Mouse (Mus musculus): Measurements from ENCODE around the gene Acvr1c. TPM values are rescaled to one million over a fixed set of nuclear protein-coding genes. Genes with fewer than 3 reads are reported as not detected.

Acvr1c gene
- polyA plus RNA-seq, 1 experiment from 2014 or later: 1.3 TPM

- Histone ChIP-seq H3K4me2 (ENCODE audit: low read length) (no peak overlapping the region), H3K4me3 (ENCODE audit: low read depth, low read length) (no peak overlapping the region), H3K4me1 (replicated peaks; ENCODE audit: control insufficient read depth, insufficient read depth, low read length) (no peaks in the 10 kb centered on the region), H3K9ac (ENCODE audit: low read length) (no peak overlapping the region), H3K27ac (ENCODE audit: low read depth) (no peak overlapping the region), H3K27me3 (replicated peaks; ENCODE audit: control insufficient read depth, insufficient read depth, low read length) (no peaks in the 10 kb centered on the region), H3K9me3 (ENCODE audit: control insufficient read depth, low read length) (no peaks in the 10 kb centered on the region), H3K36me3 (ENCODE audit: control insufficient read depth, insufficient read depth, low read length) (no peaks in the 10 kb centered on the region)
- DNase-seq (ENCODE audit: low spot score) (no peak), ATAC-seq (replicated peaks; ENCODE audit: low FRiP score, low TSS enrichment, low read depth) (no peak)
- 88% methylated on average over 7 of the region's 7 CpGs for WGBS
These were observed 41.5 kb downstream of the Acvr1c start for GRCm38 (mm10) chr2:58316186-58316585.

GRCm38 (mm10) chr2:58309695-58310094, 48.0 kb downstream of the Acvr1c start:
- Histone ChIP-seq H3K9me3 (ENCODE audit: control insufficient read depth, low read length) (no peaks in the 10 kb centered on the region), H3K27me3 (replicated peaks; ENCODE audit: control insufficient read depth, insufficient read depth, low read length) (no peaks in the 10 kb centered on the region), H3K36me3 (ENCODE audit: control insufficient read depth, insufficient read depth, low read length) (no peaks in the 10 kb centered on the region), H3K4me3 (ENCODE audit: low read depth, low read length) (no peak overlapping the region), H3K27ac (ENCODE audit: low read depth) (no peak overlapping the region), H3K4me1 (replicated peaks; ENCODE audit: control insufficient read depth, insufficient read depth, low read length) (no peaks in the 10 kb centered on the region), H3K4me2 (ENCODE audit: low read length) (no peak overlapping the region), H3K9ac (ENCODE audit: low read length) (no peak overlapping the region)
- ATAC-seq (replicated peaks; ENCODE audit: low FRiP score, low TSS enrichment, low read depth): no peak
- DNase-seq (ENCODE audit: low spot score): no peak
- WGBS: 55% methylated on average over 3 of the region's 3 CpGs

- Histone ChIP-seq H3K27ac (ENCODE audit: low read depth) (no peak overlapping the region), H3K36me3 (ENCODE audit: control insufficient read depth, insufficient read depth, low read length) (no peaks in the 10 kb centered on the region), H3K9ac (ENCODE audit: low read length) (no peak overlapping the region), H3K4me3 (ENCODE audit: low read depth, low read length) (no peak overlapping the region), H3K9me3 (ENCODE audit: control insufficient read depth, low read length) (no peaks in the 10 kb centered on the region), H3K4me1 (replicated peaks; ENCODE audit: control insufficient read depth, insufficient read depth, low read length) (no peaks in the 10 kb centered on the region), H3K4me2 (ENCODE audit: low read length) (no peak overlapping the region), H3K27me3 (replicated peaks; ENCODE audit: control insufficient read depth, insufficient read depth, low read length) (no peaks in the 10 kb centered on the region)
- 64% methylated on average over 3 of the region's 3 CpGs for WGBS
- ATAC-seq (replicated peaks; ENCODE audit: low FRiP score, low TSS enrichment, low read depth): no peak
- DNase-seq (ENCODE audit: low spot score): no peak
These were observed 53.2 kb downstream of the Acvr1c start for GRCm38 (mm10) chr2:58304450-58304849.

DNA sequence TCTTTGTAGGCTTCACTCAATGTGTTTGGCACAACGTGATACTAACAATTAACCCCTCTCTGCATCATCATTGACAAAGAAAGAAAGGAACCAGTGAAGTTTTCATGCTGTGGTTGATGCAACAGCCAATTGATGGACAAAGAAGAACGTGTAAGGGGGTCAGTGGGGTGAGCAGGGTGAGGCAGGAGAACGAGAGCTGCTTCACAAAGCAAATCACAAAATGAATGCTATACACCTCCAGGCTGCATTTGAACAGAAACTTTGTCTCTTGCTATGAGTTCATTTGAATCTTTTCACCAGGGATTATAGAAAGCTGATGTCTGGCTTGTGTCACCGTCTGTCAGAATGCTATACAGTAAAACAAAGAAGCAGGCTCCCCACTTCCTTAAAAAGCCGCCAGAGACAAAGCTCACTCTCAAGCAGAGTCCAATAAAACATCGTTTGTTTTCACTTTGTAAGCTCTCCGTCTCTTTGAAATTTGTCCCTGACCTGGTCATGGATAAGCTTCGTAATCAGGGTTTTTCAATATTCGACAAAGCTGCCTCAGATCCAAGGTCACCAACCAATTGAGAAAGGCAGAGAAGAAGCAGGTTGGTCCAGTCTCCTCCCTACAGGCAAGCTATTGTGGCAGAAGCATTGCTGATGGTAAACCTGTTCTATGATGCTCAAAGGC, 67.8 kb downstream of the Acvr1c start:
- peak; percentile 68 for DNase-seq (ENCODE audit: low spot score)
- Histone ChIP-seq H3K9me3 (ENCODE audit: control insufficient read depth, low read length) (no peaks in the 10 kb centered on the region), H3K27me3 (replicated peaks; ENCODE audit: control insufficient read depth, insufficient read depth, low read length) (no peaks in the 10 kb centered on the region), H3K4me2 (ENCODE audit: low read length) (peak overlapping the region; percentile 38), H3K9ac (ENCODE audit: low read length) (no peak overlapping the region), H3K36me3 (ENCODE audit: control insufficient read depth, insufficient read depth, low read length) (no peaks in the 10 kb centered on the region), H3K27ac (ENCODE audit: low read depth) (peak overlapping the region; percentile 69), H3K4me3 (ENCODE audit: low read depth, low read length) (no peak overlapping the region), H3K4me1 (replicated peaks; ENCODE audit: control insufficient read depth, insufficient read depth, low read length) (peaks cover 13% of the 10 kb centered on the region)
- peak; percentile 81 for ATAC-seq (replicated peaks; ENCODE audit: low FRiP score, low TSS enrichment, low read depth)
- WGBS: 8% methylated on average over 9 of the region's 9 CpGs

- Histone ChIP-seq H3K36me3 (ENCODE audit: control insufficient read depth, insufficient read depth, low read length) (no peaks in the 10 kb centered on the region), H3K27ac (ENCODE audit: low read depth) (peak overlapping the region; percentile 69), H3K4me1 (replicated peaks; ENCODE audit: control insufficient read depth, insufficient read depth, low read length) (peaks cover 13% of the 10 kb centered on the region), H3K27me3 (replicated peaks; ENCODE audit: control insufficient read depth, insufficient read depth, low read length) (no peaks in the 10 kb centered on the region), H3K9me3 (ENCODE audit: control insufficient read depth, low read length) (no peaks in the 10 kb centered on the region), H3K9ac (ENCODE audit: low read length) (no peak overlapping the region), H3K4me3 (ENCODE audit: low read depth, low read length) (no peak overlapping the region), H3K4me2 (ENCODE audit: low read length) (peak overlapping the region; percentile 38; the same call in 1 of the 2 replicates)
- no peak for DNase-seq (ENCODE audit: low spot score)
- WGBS: 39% methylated on average over 6 of the region's 6 CpGs
- ATAC-seq (replicated peaks; ENCODE audit: low FRiP score, low TSS enrichment, low read depth): no peak
These were observed 68.4 kb downstream of the Acvr1c start for GRCm38 (mm10) chr2:58289331-58289730.

DNA sequence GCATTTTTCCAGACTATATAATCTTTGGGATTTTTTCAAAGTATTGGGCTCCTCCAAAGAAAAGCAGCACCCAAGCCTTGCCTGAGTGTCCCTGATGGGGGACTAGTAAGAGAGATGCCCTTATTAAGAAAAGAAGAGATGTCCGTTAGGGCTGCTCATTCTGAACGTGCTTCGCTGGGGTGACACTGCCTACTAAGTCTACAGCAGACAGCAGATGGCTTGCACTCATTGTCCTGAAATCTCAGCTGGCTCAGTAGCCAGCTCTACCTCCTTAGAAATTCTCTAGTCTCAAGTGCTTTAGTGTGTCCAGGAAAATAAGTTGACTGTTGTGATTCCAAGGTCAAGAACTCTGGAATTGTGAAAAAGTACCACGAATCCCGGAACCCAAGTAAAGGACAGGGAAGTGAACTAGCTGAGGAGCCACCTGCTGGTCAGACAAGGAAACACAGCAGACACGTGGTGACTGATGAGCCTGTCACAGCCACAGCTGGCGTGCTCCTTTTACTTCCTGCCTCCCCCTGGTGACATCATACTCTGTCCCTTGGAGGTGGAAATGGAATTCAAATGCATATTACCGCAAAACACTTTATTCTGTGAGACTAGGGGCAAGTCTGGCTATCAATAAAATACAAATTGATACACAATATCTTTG, 75.3 kb downstream of the Acvr1c start:
- DNase-seq (ENCODE audit: low spot score) (no peak), ATAC-seq (replicated peaks; ENCODE audit: low FRiP score, low TSS enrichment, low read depth) (no peak)
- H3K4me1 ChIP-seq (replicated peaks; ENCODE audit: control insufficient read depth, insufficient read depth, low read length): no peaks in the 10 kb centered on the region
- WGBS: 61% methylated on average over 8 of the region's 8 CpGs
- H3K4me2 ChIP-seq (ENCODE audit: low read length): no peak overlapping the region
- H3K9me3 ChIP-seq (ENCODE audit: control insufficient read depth, low read length): no peaks in the 10 kb centered on the region
- no peak overlapping the region for H3K4me3 ChIP-seq (ENCODE audit: low read depth, low read length)
- no peak overlapping the region for H3K9ac ChIP-seq (ENCODE audit: low read length)
- no peaks in the 10 kb centered on the region for H3K27me3 ChIP-seq (replicated peaks; ENCODE audit: control insufficient read depth, insufficient read depth, low read length)
- no peaks in the 10 kb centered on the region for H3K36me3 ChIP-seq (ENCODE audit: control insufficient read depth, insufficient read depth, low read length)
- no peak overlapping the region for H3K27ac ChIP-seq (ENCODE audit: low read depth)

GRCm38 (mm10) chr2:58281046-58281445, 76.6 kb downstream of the Acvr1c start:
- no peaks in the 10 kb centered on the region for H3K36me3 ChIP-seq (ENCODE audit: control insufficient read depth, insufficient read depth, low read length)
- WGBS: 56% methylated on average over 3 of the region's 3 CpGs
- no peak for ATAC-seq (replicated peaks; ENCODE audit: low FRiP score, low TSS enrichment, low read depth)
- no peaks in the 10 kb centered on the region for H3K4me1 ChIP-seq (replicated peaks; ENCODE audit: control insufficient read depth, insufficient read depth, low read length)
- no peaks in the 10 kb centered on the region for H3K9me3 ChIP-seq (ENCODE audit: control insufficient read depth, low read length)
- no peak overlapping the region for H3K4me2 ChIP-seq (ENCODE audit: low read length)
- H3K9ac ChIP-seq (ENCODE audit: low read length): no peak overlapping the region
- no peak overlapping the region for H3K4me3 ChIP-seq (ENCODE audit: low read depth, low read length)
- DNase-seq (ENCODE audit: low spot score): no peak
- no peaks in the 10 kb centered on the region for H3K27me3 ChIP-seq (replicated peaks; ENCODE audit: control insufficient read depth, insufficient read depth, low read length)
- H3K27ac ChIP-seq (ENCODE audit: low read depth): no peak overlapping the region

GRCm38 (mm10) chr2:58279163-58279562, 78.5 kb downstream of the Acvr1c start:
- Histone ChIP-seq H3K4me1 (replicated peaks; ENCODE audit: control insufficient read depth, insufficient read depth, low read length) (no peaks in the 10 kb centered on the region), H3K27me3 (replicated peaks; ENCODE audit: control insufficient read depth, insufficient read depth, low read length) (no peaks in the 10 kb centered on the region), H3K4me3 (ENCODE audit: low read depth, low read length) (no peak overlapping the region), H3K27ac (ENCODE audit: low read depth) (no peak overlapping the region), H3K4me2 (ENCODE audit: low read length) (no peak overlapping the region), H3K9me3 (ENCODE audit: control insufficient read depth, low read length) (no peaks in the 10 kb centered on the region), H3K9ac (ENCODE audit: low read length) (no peak overlapping the region), H3K36me3 (ENCODE audit: control insufficient read depth, insufficient read depth, low read length) (no peaks in the 10 kb centered on the region)
- WGBS: 62% methylated on average over 5 of the region's 5 CpGs
- peak; percentile 56 for DNase-seq (ENCODE audit: low spot score)
- ATAC-seq (replicated peaks; ENCODE audit: low FRiP score, low TSS enrichment, low read depth): peak; percentile 89

GRCm38 (mm10) chr2:58276454-58276853, 81.2 kb downstream of the Acvr1c start:
- Histone ChIP-seq H3K9me3 (ENCODE audit: control insufficient read depth, low read length) (no peaks in the 10 kb centered on the region), H3K4me2 (ENCODE audit: low read length) (no peak overlapping the region), H3K36me3 (ENCODE audit: control insufficient read depth, insufficient read depth, low read length) (no peaks in the 10 kb centered on the region), H3K27ac (ENCODE audit: low read depth) (no peak overlapping the region), H3K4me1 (replicated peaks; ENCODE audit: control insufficient read depth, insufficient read depth, low read length) (no peaks in the 10 kb centered on the region), H3K4me3 (ENCODE audit: low read depth, low read length) (no peak overlapping the region), H3K9ac (ENCODE audit: low read length) (no peak overlapping the region), H3K27me3 (replicated peaks; ENCODE audit: control insufficient read depth, insufficient read depth, low read length) (no peaks in the 10 kb centered on the region)
- DNase-seq (ENCODE audit: low spot score) (no peak), ATAC-seq (replicated peaks; ENCODE audit: low FRiP score, low TSS enrichment, low read depth) (no peak)
- WGBS: 90% methylated on average over 7 of the region's 7 CpGs

Data from intestine, embryonic 14.5 days (tissue).